Mouse (Mus musculus): ENCODE measurements at regions not wholly inside any gene's neighbourhood (a gene's known extent, or its start where the extent isn't known, plus 50 kb on each side); places are given as distances from the start of the nearest gene placed in this dataset.

DNA sequence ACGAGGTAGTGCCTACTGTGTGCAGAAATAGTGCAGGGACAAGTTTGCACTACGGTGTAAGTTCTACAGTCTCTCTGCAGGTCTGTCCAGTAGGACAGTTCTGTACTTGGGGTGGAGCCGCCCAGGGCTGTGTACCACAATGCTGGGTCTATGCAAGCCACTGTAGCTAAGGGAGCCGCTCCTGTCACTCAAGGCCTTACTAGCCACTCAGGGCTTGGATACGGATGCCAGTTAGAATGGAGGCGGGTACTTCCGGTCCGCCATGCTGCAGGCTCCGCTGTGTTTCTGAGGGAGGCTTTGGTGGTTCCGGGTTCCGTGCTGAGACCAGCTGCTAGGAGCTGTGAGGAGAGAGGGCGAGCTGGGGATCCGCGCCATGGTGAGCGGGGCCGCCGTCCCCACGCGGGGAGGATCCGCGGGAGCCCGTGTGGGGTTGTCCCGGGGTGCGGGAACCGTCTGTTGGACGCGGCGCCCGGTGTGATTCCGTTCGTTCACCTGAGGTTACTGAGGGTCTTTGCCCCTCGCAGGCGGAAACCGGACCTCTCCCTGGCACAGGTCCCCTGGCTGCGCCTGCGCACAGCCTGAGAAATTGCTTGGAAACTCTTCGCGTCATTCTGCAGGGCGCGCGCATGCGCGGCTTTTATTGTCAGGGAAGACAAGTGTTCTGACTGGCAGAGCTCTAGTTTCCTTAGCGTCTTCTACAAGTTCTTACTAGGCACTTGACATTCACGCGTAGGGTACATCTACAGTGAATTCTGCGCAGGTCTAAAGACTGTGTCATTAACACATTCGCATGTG is 51.0 kb upstream of the Zfp873 start:
- peak; percentile 70 for DNase-seq (ENCODE audit: low spot score)
